Mouse (Mus musculus): ENCODE measurements around the gene Ccne1.

DNA sequence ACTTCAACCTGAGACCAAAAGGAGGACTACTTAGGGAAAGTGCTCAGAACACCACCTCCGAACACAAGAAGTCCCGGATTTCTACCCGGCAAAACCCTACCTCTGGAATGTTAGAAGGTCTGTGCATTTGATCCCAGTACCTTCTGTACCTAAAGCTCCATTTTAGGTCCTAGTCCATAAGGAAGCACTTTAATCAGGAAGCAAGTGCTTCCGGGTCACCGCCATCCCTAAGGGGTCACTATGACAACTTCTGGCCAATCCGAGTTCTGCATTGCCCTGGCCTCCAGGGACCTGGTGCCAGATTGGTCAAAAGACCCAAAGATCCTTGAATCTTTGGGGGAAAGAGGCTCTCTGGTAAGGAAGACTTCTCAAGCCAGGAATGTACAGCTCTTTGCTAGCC, 31.8 kb downstream of the Ccne1 start:
- TF ChIP-seq CTCF (IDR thresholded peaks at IDR 0.05; ENCODE audit: low read depth, low read length) (no peak), POLR2A (IDR thresholded peaks at IDR 0.05; ENCODE audit: extremely low read depth, insufficient read depth, low read length) (no peak)

Data from liver, adult 2 months (tissue).